Mouse (Mus musculus) telencephalon, adult 2 months (tissue): Measurements from ENCODE around the gene Csf1.
A peak's percentile ranks its signal among the peaks of the same experiment; 100 is the strongest.

Source experiments
- DNase-seq: peaks from one replicate; pipeline ENCODE4 v3.0.0-alpha.2; 2011; ENCODE audit warnings: low read depth, low spot score

The Csf1 gene

GRCm38 (mm10) chr3:107703675-107704370 lies 56.4 kb downstream of the Csf1 start:
- no peak for DNase-seq

- DNase-seq = no peak
Measured at GRCm38 (mm10) chr3:107701767-107702394, 58.4 kb downstream of the Csf1 start.

GRCm38 (mm10) chr3:107700625-107701024 lies 59.6 kb downstream of the Csf1 start:
- DNase-seq = no peak

- no peak for DNase-seq
Measured at GRCm38 (mm10) chr3:107696910-107697309, 63.4 kb downstream of the Csf1 start.

- DNase-seq = peak; percentile 98
Measured at GRCm38 (mm10) chr3:107695948-107696881, 64.1 kb downstream of the Csf1 start, which contains the start of gene Ahcyl1. Ahcyl1 (minus strand) TSS chr3:107696560.

GRCm38 (mm10) chr3:107695219-107695947 lies 64.9 kb downstream of the Csf1 start:
- DNase-seq = no peak

GRCm38 (mm10) chr3:107694256-107694900 lies 65.9 kb downstream of the Csf1 start:
- DNase-seq = no peak
